Mouse (Mus musculus) urinary bladder, postnatal 36 days (tissue): ENCODE results near the gene Map2k2.

ENCODE experiments used
- DNase-seq, 2 experiments: peaks; one replicate each; pipeline ENCODE4 v3.0.0; 2022; ENCODE audit warnings: low spot score in 2 of 2, mixed read lengths in 1 of 2

The Map2k2 gene

GRCm38 (mm10) chr10:81094931-81095678, 10.6 kb upstream of the Map2k2 start:
- no peak for DNase-seq

GRCm38 (mm10) chr10:81106113-81106721, 502 bp downstream of the Map2k2 start:
- peak; percentile 83 to 87 for DNase-seq

DNA sequence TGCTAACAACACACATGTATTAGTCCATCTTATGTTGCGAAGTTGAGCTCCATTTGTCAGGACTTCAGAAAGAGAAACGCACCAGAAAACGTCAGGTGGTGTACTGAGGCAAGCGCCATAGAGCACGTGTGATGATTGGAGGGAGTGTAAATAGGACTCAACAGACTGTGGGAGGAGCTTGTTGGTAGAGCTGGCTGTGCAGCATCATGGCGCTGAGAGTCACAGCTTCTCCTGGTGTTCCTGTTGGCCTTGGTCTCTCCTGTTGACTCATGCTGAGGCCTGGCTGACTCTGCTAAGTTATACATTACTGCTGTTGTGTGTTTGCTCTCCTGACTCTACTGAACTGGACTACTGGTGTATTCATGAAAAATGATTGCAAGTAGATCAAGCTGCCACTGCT, 7.2 kb downstream of the Map2k2 start:
- DNase-seq, result no peak

DNA sequence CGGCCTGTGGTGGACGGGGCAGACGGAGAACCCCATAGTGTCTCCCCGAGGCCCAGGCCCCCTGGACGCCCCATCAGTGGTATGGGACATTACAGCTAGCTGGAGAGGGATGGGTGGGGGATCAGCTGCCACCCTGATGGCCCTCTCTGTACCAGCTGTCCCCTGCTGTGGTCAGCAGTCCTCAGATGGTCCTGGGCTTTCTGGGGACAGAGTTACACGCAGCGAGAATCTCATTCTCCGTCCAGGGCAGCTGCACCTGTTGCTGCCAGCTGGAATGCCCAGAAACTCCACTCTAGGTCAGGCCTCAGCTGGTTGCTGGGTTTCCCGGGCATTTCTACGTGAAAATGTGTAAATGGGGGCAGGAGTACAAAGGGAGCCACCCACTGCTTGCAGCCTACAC, 13.9 kb downstream of the Map2k2 start:
- DNase-seq, result no peak

DNA sequence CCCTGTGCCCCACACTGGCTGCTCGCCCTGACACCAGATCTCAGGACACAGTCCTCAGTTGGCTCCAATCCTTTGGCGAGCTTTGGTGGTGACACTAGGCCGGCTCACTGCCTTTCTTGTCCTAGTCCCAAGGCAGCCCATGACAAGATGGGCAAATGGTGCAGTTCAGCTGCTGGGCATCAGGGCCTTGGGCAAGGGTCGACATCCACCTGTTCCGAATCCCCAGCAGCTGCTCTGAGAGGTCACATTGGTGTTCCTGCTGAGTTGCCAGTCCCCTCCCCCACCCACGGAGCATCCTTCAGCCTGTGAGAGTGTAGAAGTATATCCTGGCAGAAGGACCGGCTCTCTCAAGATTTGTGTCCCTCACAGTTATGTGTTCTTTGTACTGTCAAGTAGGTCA, 14.9 kb downstream of the Map2k2 start:
- no peak for DNase-seq

GRCm38 (mm10) chr10:81122889-81123288, 17.2 kb downstream of the Map2k2 start:
- no peak for DNase-seq

DNA sequence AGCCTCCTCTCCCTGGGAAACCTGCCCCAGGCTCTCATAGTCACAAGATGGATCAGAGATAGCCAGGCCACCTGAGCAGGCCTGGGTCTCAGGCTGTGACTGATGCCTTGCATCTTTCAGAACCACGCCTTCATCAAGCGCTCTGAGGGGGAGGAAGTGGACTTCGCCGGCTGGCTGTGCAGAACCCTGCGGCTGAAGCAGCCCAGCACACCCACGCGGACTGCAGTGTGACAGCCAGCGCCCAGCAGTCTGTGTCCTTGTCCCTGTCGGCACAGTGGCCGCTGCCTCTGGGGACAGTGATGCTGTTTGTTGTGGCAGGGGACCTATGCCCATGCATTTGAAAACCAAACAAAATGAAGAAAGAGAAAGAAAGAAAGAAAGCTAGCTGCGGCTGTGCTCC, 17.8 kb downstream of the Map2k2 start:
- no peak for DNase-seq

DNA sequence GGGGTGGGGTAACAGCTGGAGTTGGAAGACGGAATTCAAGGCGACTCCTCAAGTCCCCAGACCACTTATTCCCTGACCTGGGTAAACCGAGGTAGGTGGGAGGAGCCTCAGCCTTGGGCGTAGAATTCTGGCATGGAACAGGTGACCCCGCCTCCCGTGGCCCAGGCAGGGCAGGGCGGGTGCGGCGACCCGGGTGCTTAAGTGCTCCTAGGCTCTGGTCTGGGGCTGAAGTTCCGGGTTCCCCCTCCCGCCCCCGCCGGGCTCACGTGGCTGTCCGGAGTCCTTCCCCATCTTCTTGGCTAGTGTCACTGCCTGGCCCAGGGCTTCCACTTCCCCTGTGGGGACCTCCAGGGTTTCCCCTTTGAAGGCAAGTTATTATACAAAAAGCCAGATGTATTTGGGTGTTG, 28.5 kb downstream of the Map2k2 start:
- peak in 1 of 2 experiments; percentile 75 for DNase-seq

DNA sequence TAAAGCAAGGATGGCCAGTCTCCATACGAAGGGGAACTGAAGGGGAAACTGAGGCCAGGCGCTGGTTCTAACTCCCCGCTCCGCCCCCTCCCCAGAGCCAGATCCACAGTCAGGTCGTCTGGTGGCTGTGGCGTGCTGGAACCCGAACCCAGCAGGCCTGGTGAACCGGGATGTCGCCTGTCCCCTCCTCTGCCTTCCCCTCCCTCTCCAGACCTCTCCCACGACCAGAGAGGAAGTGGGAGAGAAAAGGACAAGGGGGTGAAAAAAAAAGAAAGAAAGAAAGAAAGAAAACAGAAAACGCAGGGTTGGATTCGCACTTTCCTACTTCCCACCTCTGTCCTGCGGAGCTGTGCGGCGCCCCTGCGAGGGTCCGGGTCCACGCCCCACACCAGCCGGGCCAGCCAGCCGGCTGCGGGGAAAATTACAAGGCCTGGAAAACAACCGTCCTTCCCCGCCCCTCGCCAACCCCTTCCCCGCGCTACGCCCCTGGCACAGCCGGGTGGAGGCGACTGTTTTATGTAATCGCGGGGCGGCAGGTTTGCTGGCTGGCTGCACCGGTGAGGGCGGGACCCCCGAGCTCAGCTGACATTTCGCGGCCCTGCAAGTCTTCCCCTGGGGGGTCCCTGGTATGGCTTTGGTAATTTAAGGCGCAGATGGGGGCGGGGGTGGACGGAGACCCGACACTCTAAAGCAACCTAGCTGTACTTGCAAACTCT, 29.4 kb downstream of the Map2k2 start, which contains the start of gene Zbtb7a:
Gene Zbtb7a (plus strand): TSS at position 255 of the 716 bp plus-strand sequence.
- DNase-seq, result peak in 1 of 2 experiments; percentile 52

- DNase-seq, result peak in 1 of 2 experiments; percentile 79
Measured at GRCm38 (mm10) chr10:81135831-81136705, 30.4 kb downstream of the Map2k2 start.

DNA sequence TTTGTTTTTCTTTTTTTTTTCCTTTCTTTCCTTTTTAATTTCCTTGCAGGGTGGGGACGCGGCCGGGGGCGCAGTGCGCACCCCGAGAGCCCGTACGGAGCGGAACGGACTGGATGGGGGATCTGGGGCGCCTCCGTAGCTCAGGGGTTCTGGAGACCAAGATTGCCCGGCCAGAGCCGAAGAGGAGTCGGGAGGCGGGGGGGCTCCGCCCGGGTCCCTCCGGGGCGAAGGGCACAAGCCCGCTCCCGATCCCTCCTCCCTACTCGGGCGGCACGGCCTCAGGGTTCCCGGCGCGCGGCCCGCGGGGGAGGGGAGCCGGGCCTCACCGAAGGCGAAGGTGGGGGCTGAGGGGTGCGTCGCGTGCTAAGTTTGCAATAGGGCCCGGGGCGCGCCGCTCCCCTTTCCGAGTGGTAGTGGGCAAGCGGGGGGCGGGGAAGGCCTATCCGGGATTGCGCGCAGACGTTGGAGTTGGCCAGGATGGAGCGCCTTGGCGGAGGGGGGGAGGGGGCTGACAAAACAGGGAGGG, 31.1 kb downstream of the Map2k2 start:
- DNase-seq, result peak in 1 of 2 experiments; percentile 77

GRCm38 (mm10) chr10:81137252-81138130, 31.8 kb downstream of the Map2k2 start:
- peak; percentile 99 to 100 for DNase-seq

- no peak for DNase-seq
Measured at GRCm38 (mm10) chr10:81138131-81138782, 32.5 kb downstream of the Map2k2 start.

- DNase-seq, result no peak
Measured at GRCm38 (mm10) chr10:81138821-81139528, 33.3 kb downstream of the Map2k2 start.

DNA sequence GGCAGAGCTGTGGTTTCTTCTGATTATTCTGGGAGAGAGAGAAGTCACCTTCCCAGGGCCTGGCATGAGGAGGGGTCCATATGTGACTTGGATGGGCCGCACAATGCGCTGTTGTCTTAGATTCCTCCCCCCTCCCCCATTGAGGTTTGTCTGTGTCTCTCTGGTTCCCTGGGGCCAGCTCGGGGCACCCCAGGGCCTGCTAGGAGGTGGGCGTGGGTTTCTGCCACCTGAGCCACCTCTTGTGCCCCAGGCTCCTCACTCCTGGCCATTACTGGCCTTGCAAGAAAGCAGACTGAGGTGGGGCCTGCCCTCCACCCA, 33.8 kb downstream of the Map2k2 start:
- no peak for DNase-seq

GRCm38 (mm10) chr10:81140005-81140404, 34.3 kb downstream of the Map2k2 start:
- no peak for DNase-seq

- DNase-seq, result peak in 1 of 2 experiments; percentile 46
Measured at GRCm38 (mm10) chr10:81140717-81141454, 35.2 kb downstream of the Map2k2 start.

- DNase-seq, result no peak
Measured at GRCm38 (mm10) chr10:81141455-81142210, 35.9 kb downstream of the Map2k2 start.
